ENCODE assay signal across 14 mouse cellular contexts in genomic region chr1:39425497-39425896, GRCm38 (mm10).
"Had no signal": no experiment of that assay in that cellular context is flagged by ENCODE, and none has a peak within 500 bp of the region (broad histone marks: within the 10 kb centered on the region; RNA-seq: fewer than 3 reads in every experiment).

No protein-coding gene starts in this region.

- H3K36me3 ChIP-seq: limb, embryonic 12.5 days; midbrain, embryonic 13.5 days; neural tube, embryonic 15.5 days had no signal

- H3K27ac ChIP-seq: kidney, postnatal 0 days; liver, embryonic 13.5 days; macrophage; midbrain, embryonic 13.5 days; neural tube, embryonic 15.5 days had no signal

- H3K9ac ChIP-seq: limb, embryonic 12.5 days; liver, embryonic 13.5 days; midbrain, embryonic 13.5 days; neural tube, embryonic 15.5 days had no signal

- H3K4me2 ChIP-seq: limb, embryonic 12.5 days; liver, embryonic 13.5 days; midbrain, embryonic 13.5 days; neural tube, embryonic 15.5 days had no signal

- DNase-seq: kidney, adult 9 months; kidney, postnatal 36 days; liver, embryonic 13.5 days; thymus, adult 18-20 months; thymus, postnatal 14 days had no signal

- H3K4me3 ChIP-seq: limb, embryonic 12.5 days; liver, embryonic 13.5 days; midbrain, embryonic 13.5 days; myocyte; neural tube, embryonic 15.5 days had no signal

- H3K27me3 ChIP-seq: limb, embryonic 12.5 days; liver, embryonic 13.5 days; midbrain, embryonic 13.5 days; neural tube, embryonic 15.5 days had no signal

- ATAC-seq: hindbrain, embryonic 16.5 days; inflammation-experienced regulatory T-cells, adult 6 months; intestine, postnatal 0 days; midbrain, embryonic 13.5 days had no signal

- H3K9me3 ChIP-seq: limb, embryonic 12.5 days; liver, embryonic 13.5 days; midbrain, embryonic 13.5 days; neural tube, embryonic 15.5 days had no signal

- H3K4me1 ChIP-seq: midbrain, embryonic 13.5 days; neural tube, embryonic 15.5 days had no signal
